Mouse (Mus musculus): ENCODE measurements around the gene Xirp1. TPM values are rescaled to one million over a fixed set of nuclear protein-coding genes. Genes with fewer than 3 reads are reported as not detected.

Xirp1 gene
- total and polyA plus RNA-seq, 3 experiments: 55.5 to 133 (median 118) TPM

DNA sequence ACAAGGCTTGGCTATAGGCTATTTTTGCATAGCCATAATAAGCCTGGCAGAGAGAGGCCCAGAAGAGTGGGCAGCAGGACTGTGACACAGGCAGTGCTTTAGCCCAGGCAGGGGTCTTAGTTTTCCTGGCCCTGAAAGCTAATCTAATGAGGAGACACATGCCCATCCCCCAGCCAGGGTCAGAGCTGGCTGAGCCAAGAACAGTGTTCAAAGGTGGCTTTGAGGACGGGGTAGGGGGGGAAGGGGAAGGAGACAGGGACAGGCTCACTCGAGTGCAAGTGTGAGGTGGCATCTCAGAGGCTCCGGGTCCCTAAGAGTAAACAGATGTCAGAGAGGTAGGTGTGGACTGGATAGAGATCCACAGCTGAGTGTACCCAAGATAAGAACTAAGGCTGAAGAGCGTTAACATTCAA lies 42.6 kb downstream of the Xirp1 start:
- TF ChIP-seq CTCF (IDR thresholded peaks at IDR 0.05): no peak
- no peak for TF ChIP-seq POLR2A (IDR thresholded peaks at IDR 0.05; ENCODE audit: insufficient read depth, low read depth, low read length)
- TF ChIP-seq EP300 (IDR thresholded peaks at IDR 0.05; ENCODE audit: insufficient read depth, low read depth, low read length): no peak
- Histone ChIP-seq H3K4me1 (ENCODE audit: control insufficient read depth, insufficient read depth, low read length) (peaks cover 45% of the 10 kb centered on the region), H3K27ac (peak overlapping the region; percentile 99), H3K79me2 (replicated peaks; ENCODE audit: control insufficient read depth, insufficient read depth, low read length) (0 out of 2 replicates have a peak, but pooled peaks cover 2% of the 10 kb centered on the region), H3K9ac (ENCODE audit: low read depth, low read length) (peak overlapping the region; percentile 37), H3K27me3 (ENCODE audit: control insufficient read depth, insufficient read depth, low read length) (no peaks in the 10 kb centered on the region), H3K36me3 (ENCODE audit: control insufficient read depth, insufficient read depth, low read length) (peaks cover 3% of the 10 kb centered on the region; the same call in 1 of the 2 replicates), H3K4me3 (peak overlapping the region; percentile 95)
- intact Hi-C loops (cut with DNase I): loop anchor here (1.0 kb wide), 1 partner anchor 31 kb away; no protein-coding TSS in a partner anchor
- WGBS: under 1% methylated on average over 4 of the region's 4 CpGs
- DNase-seq: no peak

DNA sequence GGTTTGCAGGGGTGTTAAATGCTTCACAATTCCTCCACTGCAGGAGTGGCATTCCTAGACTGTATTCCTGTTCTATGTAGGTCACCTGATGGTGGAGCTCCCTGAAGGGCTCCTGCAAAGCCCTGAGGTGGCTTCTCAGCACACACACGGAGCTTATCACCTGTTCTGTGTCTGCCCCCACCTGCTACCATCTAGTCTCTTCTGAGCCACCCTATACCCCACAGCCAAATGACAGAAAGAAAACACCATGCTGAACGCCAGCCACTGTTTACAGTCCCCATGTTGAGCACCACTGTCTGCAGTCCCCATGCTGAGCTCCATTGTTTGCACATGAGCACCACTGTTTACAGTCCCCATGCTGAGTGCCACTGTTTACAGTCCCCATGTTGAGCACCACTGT lies 43.6 kb downstream of the Xirp1 start:
- intact Hi-C loops (cut with DNase I): no loop called here
- TF ChIP-seq POLR2A (IDR thresholded peaks at IDR 0.05; ENCODE audit: insufficient read depth, low read depth, low read length) (no peak), CTCF (IDR thresholded peaks at IDR 0.05) (no peak), EP300 (IDR thresholded peaks at IDR 0.05; ENCODE audit: insufficient read depth, low read depth, low read length) (no peak)
- Histone ChIP-seq H3K79me2 (replicated peaks; ENCODE audit: control insufficient read depth, insufficient read depth, low read length) (0 out of 2 replicates have a peak, but pooled peaks cover 2% of the 10 kb centered on the region), H3K36me3 (ENCODE audit: control insufficient read depth, insufficient read depth, low read length) (peaks cover 3% of the 10 kb centered on the region; the same call in 1 of the 2 replicates), H3K4me1 (ENCODE audit: control insufficient read depth, insufficient read depth, low read length) (peaks cover 45% of the 10 kb centered on the region), H3K9ac (ENCODE audit: low read depth, low read length) (no peak overlapping the region), H3K4me3 (no peak overlapping the region), H3K27ac (no peak overlapping the region; the same call in 1 of the 2 replicates), H3K27me3 (ENCODE audit: control insufficient read depth, insufficient read depth, low read length) (no peaks in the 10 kb centered on the region)
- DNase-seq: no peak
- 75% methylated on average over 2 of the region's 2 CpGs for WGBS

- Histone ChIP-seq H3K4me3 (no peak overlapping the region), H3K27ac (peak overlapping the region; percentile 13), H3K79me2 (replicated peaks; ENCODE audit: control insufficient read depth, insufficient read depth, low read length) (0 out of 2 replicates have a peak, but pooled peaks cover 2% of the 10 kb centered on the region), H3K9ac (ENCODE audit: low read depth, low read length) (no peak overlapping the region), H3K4me1 (ENCODE audit: control insufficient read depth, insufficient read depth, low read length) (peaks cover 43% of the 10 kb centered on the region), H3K36me3 (ENCODE audit: control insufficient read depth, insufficient read depth, low read length) (peaks cover 3% of the 10 kb centered on the region; the same call in 1 of the 2 replicates), H3K27me3 (ENCODE audit: control insufficient read depth, insufficient read depth, low read length) (no peaks in the 10 kb centered on the region)
- WGBS: 65% methylated on average over 6 of the region's 6 CpGs
- intact Hi-C loops (cut with DNase I): no loop called here
- TF ChIP-seq CTCF (IDR thresholded peaks at IDR 0.05) (no peak), POLR2A (IDR thresholded peaks at IDR 0.05; ENCODE audit: insufficient read depth, low read depth, low read length) (no peak), EP300 (IDR thresholded peaks at IDR 0.05; ENCODE audit: insufficient read depth, low read depth, low read length) (no peak)
- no peak for DNase-seq
These were observed 44.5 kb downstream of the Xirp1 start for GRCm38 (mm10) chr9:119978811-119979441.

DNA sequence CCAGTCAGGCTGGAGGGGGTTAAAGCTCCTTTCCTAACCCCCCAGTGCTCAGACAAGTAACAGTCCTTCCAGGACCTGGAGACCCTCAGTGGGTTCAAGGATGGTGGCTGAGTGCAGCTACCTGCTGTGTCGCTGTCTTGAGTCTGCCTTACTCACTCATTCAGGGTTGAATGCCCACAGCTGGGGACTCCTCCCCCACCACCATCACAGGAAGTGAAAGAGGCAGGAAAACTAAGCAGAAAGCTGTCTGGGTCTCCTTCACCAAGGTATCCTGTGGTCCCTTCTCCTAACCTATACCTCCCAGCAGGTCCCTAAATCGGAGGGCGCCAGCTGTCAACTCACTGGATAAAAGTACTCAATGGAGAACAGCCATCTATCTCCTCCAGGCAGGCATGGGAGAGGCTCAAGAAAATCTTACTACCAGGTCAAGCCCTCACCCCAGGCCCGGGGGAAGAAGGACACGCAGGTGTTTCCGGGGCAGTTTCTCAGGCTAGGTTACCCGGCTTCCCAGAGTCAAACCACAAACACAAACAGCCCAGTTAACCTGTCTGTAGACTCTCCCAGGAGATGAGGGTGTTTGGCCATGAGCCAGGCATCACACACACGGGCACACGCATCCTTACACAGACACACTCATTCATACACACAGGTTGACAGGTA lies 45.1 kb downstream of the Xirp1 start:
- H3K27ac ChIP-seq: peak overlapping the region; percentile 20
- H3K79me2 ChIP-seq (replicated peaks; ENCODE audit: control insufficient read depth, insufficient read depth, low read length): 0 out of 2 replicates have a peak, but pooled peaks cover 2% of the 10 kb centered on the region
- H3K4me3 ChIP-seq: no peak overlapping the region
- DNase-seq: peak in 1 of 2 experiments; percentile 55
- no peak for TF ChIP-seq POLR2A (IDR thresholded peaks at IDR 0.05; ENCODE audit: insufficient read depth, low read depth, low read length)
- no peak for TF ChIP-seq CTCF (IDR thresholded peaks at IDR 0.05)
- no peak for TF ChIP-seq EP300 (IDR thresholded peaks at IDR 0.05; ENCODE audit: insufficient read depth, low read depth, low read length)
- H3K4me1 ChIP-seq (ENCODE audit: control insufficient read depth, insufficient read depth, low read length): peaks cover 43% of the 10 kb centered on the region
- intact Hi-C loops (cut with DNase I): no loop called here
- no peaks in the 10 kb centered on the region for H3K27me3 ChIP-seq (ENCODE audit: control insufficient read depth, insufficient read depth, low read length)
- H3K36me3 ChIP-seq (ENCODE audit: control insufficient read depth, insufficient read depth, low read length): peaks cover 3% of the 10 kb centered on the region; the same call in 1 of the 2 replicates
- H3K9ac ChIP-seq (ENCODE audit: low read depth, low read length): no peak overlapping the region
- 41% methylated on average over 9 of the region's 9 CpGs for WGBS

DNA sequence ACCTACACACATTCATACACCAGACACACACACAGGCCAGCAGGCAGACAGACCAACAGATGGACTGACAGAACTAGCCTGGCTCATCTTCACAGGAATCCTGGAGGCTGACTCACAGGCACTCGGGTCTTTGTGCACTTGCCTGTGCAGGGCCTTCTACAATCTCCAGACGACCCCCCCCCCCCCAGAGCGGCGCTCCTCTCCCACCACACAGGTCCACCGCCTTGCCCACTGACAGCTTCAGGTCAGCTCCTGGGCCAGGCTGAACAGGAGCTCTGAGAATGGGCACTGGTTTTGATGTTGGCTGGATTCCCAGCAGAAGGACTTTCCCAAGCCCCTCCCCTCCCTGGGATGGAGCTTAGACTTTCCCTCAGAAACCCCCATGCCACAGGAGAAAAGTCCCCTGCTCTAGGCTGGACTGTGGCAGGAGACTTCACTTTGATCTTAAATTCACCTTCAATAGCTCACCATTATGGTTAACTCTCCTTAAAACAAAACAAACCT lies 45.8 kb downstream of the Xirp1 start:
- intact Hi-C loops (cut with DNase I): no loop called here
- DNase-seq: no peak
- H3K27me3 ChIP-seq (ENCODE audit: control insufficient read depth, insufficient read depth, low read length): no peaks in the 10 kb centered on the region
- 0 out of 2 replicates have a peak, but pooled peaks cover 2% of the 10 kb centered on the region for H3K79me2 ChIP-seq (replicated peaks; ENCODE audit: control insufficient read depth, insufficient read depth, low read length)
- TF ChIP-seq CTCF (IDR thresholded peaks at IDR 0.05) (no peak), POLR2A (IDR thresholded peaks at IDR 0.05; ENCODE audit: insufficient read depth, low read depth, low read length) (no peak), EP300 (IDR thresholded peaks at IDR 0.05; ENCODE audit: insufficient read depth, low read depth, low read length) (no peak)
- peaks cover 3% of the 10 kb centered on the region; the same call in 1 of the 2 replicates for H3K36me3 ChIP-seq (ENCODE audit: control insufficient read depth, insufficient read depth, low read length)
- H3K4me1 ChIP-seq (ENCODE audit: control insufficient read depth, insufficient read depth, low read length): peaks cover 43% of the 10 kb centered on the region
- no peak overlapping the region for H3K9ac ChIP-seq (ENCODE audit: low read depth, low read length)
- WGBS: 8% methylated on average over 5 of the region's 5 CpGs
- no peak overlapping the region for H3K4me3 ChIP-seq
- H3K27ac ChIP-seq: peak overlapping the region; percentile 20; the same call in 1 of the 2 replicates

Data from heart, adult 2 months (tissue).